29 mouse cellular contexts compared by ENCODE assay signal in genomic region chr5:116202692-116203091, GRCm38 (mm10).
DNase-seq lines count a peak whose midpoint lies in the region; ATAC-seq and TF ChIP-seq lines count a peak whose summit lies in the region.
"Had no signal": no experiment of that assay in that cellular context is flagged by ENCODE, and none has a peak within 500 bp of the region (broad histone marks: within the 10 kb centered on the region; RNA-seq: fewer than 3 reads in every experiment).

No protein-coding gene starts in this region.

- 38% methylated on average over 5 of the region's 5 CpGs for WGBS in forebrain, embryonic 15.5 days
- WGBS in forebrain, embryonic 11.5 days = 69% methylated on average over 5 of the region's 5 CpGs
- WGBS in midbrain, embryonic 14.5 days = 81% methylated on average over 5 of the region's 5 CpGs

- H3K27ac ChIP-seq in forebrain, embryonic 15.5 days (replicated peaks) = 0 out of 2 replicates have a peak overlapping the region, but pooled peaks have one; percentile 1
- no peak overlapping the region for H3K27ac ChIP-seq in forebrain, embryonic 11.5 days (ENCODE audit: low read depth, low read length)
- no peak overlapping the region for H3K27ac ChIP-seq in midbrain, embryonic 14.5 days (replicated peaks; ENCODE audit: low read depth, low read length)
- H3K27ac ChIP-seq: embryonic facial prominence, embryonic 12.5 days; embryonic facial prominence, embryonic 15.5 days; heart, embryonic 15.5 days; hindbrain, embryonic 10.5 days; hindbrain, embryonic 14.5 days; hindbrain, postnatal 0 days had no signal

- no peak for TF ChIP-seq POLR2A in brain, embryonic 14.5 days (IDR thresholded peaks at IDR 0.05; ENCODE audit: borderline replicate concordance, extremely low read depth, insufficient read depth, insufficient read length, poor library complexity, severe bottlenecking)

- no peaks in the 10 kb centered on the region for H3K9me3 ChIP-seq in forebrain, embryonic 15.5 days
- H3K9me3 ChIP-seq in forebrain, embryonic 11.5 days (ENCODE audit: control insufficient read depth, low read length) = no peaks in the 10 kb centered on the region
- no peaks in the 10 kb centered on the region for H3K9me3 ChIP-seq in midbrain, embryonic 14.5 days (ENCODE audit: control insufficient read depth, low read length)
- H3K9me3 ChIP-seq: embryonic facial prominence, embryonic 12.5 days; embryonic facial prominence, embryonic 15.5 days; heart, embryonic 12.5 days; heart, embryonic 15.5 days had no signal

- no peak for TF ChIP-seq CTCF in brain, embryonic 14.5 days (IDR thresholded peaks at IDR 0.05; ENCODE audit: borderline replicate concordance, extremely low read depth, insufficient read depth, insufficient read length)

- H3K27me3 ChIP-seq in forebrain, embryonic 15.5 days = no peaks in the 10 kb centered on the region
- no peaks in the 10 kb centered on the region for H3K27me3 ChIP-seq in forebrain, embryonic 11.5 days (ENCODE audit: control insufficient read depth, insufficient read depth, low read length)
- H3K27me3 ChIP-seq in midbrain, embryonic 14.5 days (ENCODE audit: control insufficient read depth, insufficient read depth, low read length) = no peaks in the 10 kb centered on the region
- H3K27me3 ChIP-seq: embryonic facial prominence, embryonic 12.5 days; embryonic facial prominence, embryonic 15.5 days; heart, embryonic 12.5 days; heart, embryonic 15.5 days had no signal

- no peak overlapping the region for H3K4me2 ChIP-seq in forebrain, embryonic 15.5 days (replicated peaks)
- H3K4me2 ChIP-seq in forebrain, embryonic 11.5 days (ENCODE audit: low read depth, low read length, severe bottlenecking) = no peak overlapping the region
- H3K4me2 ChIP-seq in midbrain, embryonic 14.5 days (ENCODE audit: low read length) = no peak overlapping the region
- H3K4me2 ChIP-seq: embryonic facial prominence, embryonic 12.5 days; embryonic facial prominence, embryonic 15.5 days; heart, embryonic 12.5 days; heart, embryonic 15.5 days; hindbrain, embryonic 14.5 days had no signal

- H3K4me3 ChIP-seq in forebrain, embryonic 15.5 days = no peak overlapping the region
- H3K4me3 ChIP-seq in forebrain, embryonic 11.5 days (ENCODE audit: low read depth, low read length) = no peak overlapping the region
- H3K4me3 ChIP-seq in midbrain, embryonic 14.5 days (replicated peaks; ENCODE audit: low read depth, low read length) = no peak overlapping the region
- H3K4me3 ChIP-seq: embryonic facial prominence, embryonic 12.5 days; embryonic facial prominence, embryonic 15.5 days; heart, embryonic 12.5 days; heart, embryonic 15.5 days; hindbrain, embryonic 10.5 days had no signal

- H3K9ac ChIP-seq in forebrain, embryonic 15.5 days (replicated peaks) = no peak overlapping the region
- H3K9ac ChIP-seq in forebrain, embryonic 11.5 days (ENCODE audit: low read length) = no peak overlapping the region
- no peak overlapping the region for H3K9ac ChIP-seq in midbrain, embryonic 14.5 days (replicated peaks; ENCODE audit: low read length)
- H3K9ac ChIP-seq: embryonic facial prominence, embryonic 12.5 days; embryonic facial prominence, embryonic 15.5 days; heart, embryonic 12.5 days; heart, embryonic 15.5 days; hindbrain, embryonic 14.5 days had no signal

- peaks cover 22% of the 10 kb centered on the region for H3K4me1 ChIP-seq in forebrain, embryonic 15.5 days
- no peaks in the 10 kb centered on the region for H3K4me1 ChIP-seq in forebrain, embryonic 11.5 days (replicated peaks; ENCODE audit: control insufficient read depth, insufficient read depth, low read length)
- no peaks in the 10 kb centered on the region for H3K4me1 ChIP-seq in midbrain, embryonic 14.5 days (ENCODE audit: control insufficient read depth, insufficient read depth, low read length)
- H3K4me1 ChIP-seq: embryonic facial prominence, embryonic 12.5 days; embryonic facial prominence, embryonic 15.5 days; heart, embryonic 12.5 days; heart, embryonic 15.5 days had no signal

- DNase-seq in forebrain, embryonic 11.5 days (ENCODE audit: low spot score) = no peak
- DNase-seq in retina, postnatal 1 day = peak; percentile 51
- no peak for DNase-seq in retina, embryonic 14.5 days (ENCODE audit: low spot score)
- peak; percentile 85 for DNase-seq in brain, embryonic 14.5 days (ENCODE audit: low read depth)
- no peak for DNase-seq in midbrain, embryonic 14.5 days
- DNase-seq in kidney, postnatal 10 days = no peak
- DNase-seq: adrenal gland, adult 8-10 months; adrenal gland, postnatal 25 days; cerebellum, adult 11 months; cerebellum, adult 2 months; cerebellum, adult 9-11 months; cerebellum, postnatal 25 days; gastrocnemius, postnatal 10 days; gastrocnemius, postnatal 36 days; heart, postnatal 10 days; heart, postnatal 36 days; kidney, adult 18-20 months had no signal

- no peaks in the 10 kb centered on the region for H3K36me3 ChIP-seq in forebrain, embryonic 15.5 days
- H3K36me3 ChIP-seq in forebrain, embryonic 11.5 days (ENCODE audit: control insufficient read depth, insufficient read depth, low read length) = no peaks in the 10 kb centered on the region
- H3K36me3 ChIP-seq in midbrain, embryonic 14.5 days (ENCODE audit: control insufficient read depth, insufficient read depth, low read length) = no peaks in the 10 kb centered on the region
- H3K36me3 ChIP-seq: embryonic facial prominence, embryonic 12.5 days; embryonic facial prominence, embryonic 15.5 days; heart, embryonic 12.5 days; heart, embryonic 15.5 days; hindbrain, embryonic 10.5 days had no signal

- ATAC-seq in forebrain, embryonic 15.5 days (replicated peaks) = peak; percentile 66
- ATAC-seq in forebrain, embryonic 11.5 days (replicated peaks; ENCODE audit: low FRiP score) = no peak
- no peak for ATAC-seq in midbrain, embryonic 14.5 days (ENCODE audit: low FRiP score, low TSS enrichment)
- ATAC-seq: activated CD4-positive, CD25-positive, alpha-beta regulatory T cell, adult 4 months; CD4-positive, CD25-positive, alpha-beta regulatory T cell, adult 4 months; hindbrain, postnatal 0 days; inflammation-experienced regulatory T-cells, adult 6 months; intestine, embryonic 16.5 days had no signal

Comparison
In these comparisons a context has a peak if more than half of its experiments do, and no peak if none do; other contexts are left out.
1. DNase-seq: peak in retina, postnatal 1 day (single experiment) and brain, embryonic 14.5 days (single experiment); none in forebrain, embryonic 11.5 days (single experiment), retina, embryonic 14.5 days (single experiment), midbrain, embryonic 14.5 days (single experiment) and kidney, postnatal 10 days (single experiment).